Mouse (Mus musculus) cortical plate, adult 2 months (tissue): ENCODE measurements around the gene Slc5a6.

Source experiments
- CTCF ChIP-seq: fragments of 200-500 bp; IDR thresholded peaks from 2 replicates; pipeline ENCODE4 v1.5.1; 2011; ENCODE audit warnings: mild to moderate bottlenecking, control low read depth, low read length; ENCODE audit not compliant: insufficient read depth; ENCODE audit errors: extremely low read depth
- POLR2A ChIP-seq: fragments of 200-500 bp; IDR thresholded peaks from 2 replicates; pipeline ENCODE4 v1.6.1; 2011; ENCODE audit warnings: mild to moderate bottlenecking, low read length, control low read depth; ENCODE audit not compliant: insufficient read depth; ENCODE audit errors: extremely low read depth

- TF ChIP-seq CTCF: no peak
- no peak for TF ChIP-seq POLR2A
Measured at GRCm38 (mm10) chr5:31092231-31092975, 43.7 kb upstream of the Slc5a6 start.
